Comparison of ENCODE assay signal across 19 mouse cellular contexts in the genomic region with DNA sequence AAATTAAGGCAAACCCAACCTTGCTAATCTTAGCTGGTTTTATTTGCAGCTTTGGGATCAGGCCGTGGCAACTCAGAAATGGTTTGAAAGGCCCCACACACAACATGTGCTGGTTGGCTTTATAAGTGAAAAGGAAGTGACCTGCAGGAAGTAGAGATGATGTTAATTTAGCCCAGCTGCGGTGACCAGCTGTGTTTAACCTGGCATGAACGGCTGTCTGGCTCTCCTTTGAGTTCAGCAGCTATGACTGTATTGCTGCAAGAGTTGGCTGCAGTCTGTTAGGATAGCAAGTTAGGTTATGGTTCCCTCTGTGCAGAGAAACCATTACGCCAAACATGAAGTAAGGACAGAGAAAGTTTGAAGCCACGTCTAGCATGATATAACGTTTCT. TPM values are rescaled to one million over a fixed set of nuclear protein-coding genes. Genes with fewer than 3 reads are reported as not detected.
DNase-seq lines count a peak whose midpoint lies in the region; ATAC-seq and TF ChIP-seq lines count a peak whose summit lies in the region.
"Had no signal": no experiment of that assay in that cellular context is flagged by ENCODE, and none has a peak within 500 bp of the region (broad histone marks: within the 10 kb centered on the region; RNA-seq: fewer than 3 reads in every experiment).

No protein-coding gene starts in this region.

- TF ChIP-seq CTCF in lung, adult 2 months (IDR thresholded peaks at IDR 0.05; ENCODE audit: insufficient read depth, low read length), result no peak

- H3K4me1 ChIP-seq in lung, adult 2 months (ENCODE audit: control insufficient read depth, insufficient read depth, low read length), result no peaks in the 10 kb centered on the region
- H3K4me1 ChIP-seq: hindbrain, embryonic 12.5 days; liver, embryonic 15.5 days had no signal

- no peak overlapping the region for H3K4me3 ChIP-seq in lung, adult 2 months (replicated peaks; ENCODE audit: extremely low read depth, low read depth, low read length)
- H3K4me3 ChIP-seq: hindbrain, embryonic 12.5 days; liver, embryonic 15.5 days had no signal

- no peak for TF ChIP-seq POLR2A in lung, adult 2 months (IDR thresholded peaks at IDR 0.05; ENCODE audit: borderline replicate concordance, extremely low read depth, low read depth, low read length)

- 54% methylated on average over 6 of the region's 6 CpGs for WGBS in lung, adult 2 months

- peak; percentile 49 for ATAC-seq in megakaryocyte progenitor cell, adult 5-6 weeks (replicated peaks; ENCODE audit: poor library complexity)
- ATAC-seq: midbrain, embryonic 16.5 days had no signal

- DNase-seq in adrenal gland, postnatal 10 days, result peak; percentile 23
- no peak for DNase-seq in adrenal gland, adult 2 months
- peak; percentile 8 for DNase-seq in lung, postnatal 25 days (ENCODE audit: low spot score)
- DNase-seq in lung, adult 2 months, result no peak
- DNase-seq in fibroblast of lung, adult 2 months (ENCODE audit: low read depth), result peak; percentile 88
- no peak for DNase-seq in kidney, postnatal 4 days
- DNase-seq in MN1 (ENCODE audit: low spot score), result no peak
- DNase-seq: adrenal gland, adult 8-10 months; cerebellum, adult 8-10 months; gastrocnemius, postnatal 25 days; kidney, adult 11 months; lung, postnatal 4 days had no signal

RNA-seq across cellular contexts. Expression of a gene that starts 20.1 kb away (rescaled TPM):
- 1 to 10 TPM in 1 of 2 experiments, not detected in 1; 1.1 TPM for total RNA-seq in adrenal gland, postnatal 10 days (2021)
- not detected for total RNA-seq in adrenal gland, adult 2 months (2021)
- polyA plus RNA-seq in adrenal gland, adult 2 months (2012; rRNA removed), result not detected in 2 replicates
- polyA plus RNA-seq in lung, adult 2 months (2012; rRNA removed), result not detected in 2 replicates
- not detected in 2 replicates for total RNA-seq in megakaryocyte progenitor cell, adult 5-6 weeks (2015)
- total RNA-seq in megakaryocyte progenitor cell, adult 5-6 weeks (2017), result not detected in 2 replicates
- total RNA-seq: adrenal gland, adult 8-10 months; gastrocnemius, postnatal 25 days; layer of hippocampus, postnatal 14 days; left cerebral cortex, postnatal 25 days had no signal
- polyA plus RNA-seq: hindbrain, embryonic 12.5 days; liver, embryonic 15.5 days; midbrain, embryonic 16.5 days; testis, adult 2 months had no signal

RNA-seq across cellular contexts. Expression of a gene that starts 46.3 kb away (rescaled TPM):
- total RNA-seq in adrenal gland, postnatal 10 days (2021), result 10 to 100 TPM in 1 of 2 experiments, not detected in 1; 16.2 TPM
- total RNA-seq in adrenal gland, adult 2 months (2021), result under 1 TPM in 1 of 2 experiments, not detected in 1; 0.32 TPM
- polyA plus RNA-seq in adrenal gland, adult 2 months (2012; rRNA removed), result not detected in 2 replicates
- not detected in 2 replicates for polyA plus RNA-seq in lung, adult 2 months (2012; rRNA removed)
- not detected in 2 replicates for total RNA-seq in megakaryocyte progenitor cell, adult 5-6 weeks (2015)
- 0.07 TPM in 1 of 2 replicates, not detected in the other for total RNA-seq in megakaryocyte progenitor cell, adult 5-6 weeks (2017)
- total RNA-seq: gastrocnemius, postnatal 25 days had no signal
- polyA plus RNA-seq: hindbrain, embryonic 12.5 days; liver, embryonic 15.5 days had no signal

Comparison
In these comparisons a context has a peak if more than half of its experiments do, and no peak if none do; other contexts are left out.
1. DNase-seq: peak in adrenal gland, postnatal 10 days (single experiment), lung, postnatal 25 days (single experiment) and fibroblast of lung, adult 2 months (single experiment); none in adrenal gland, adult 2 months (single experiment), lung, adult 2 months (single experiment), kidney, postnatal 4 days (0 of 2) and MN1 (single experiment).